In the genomic region with DNA sequence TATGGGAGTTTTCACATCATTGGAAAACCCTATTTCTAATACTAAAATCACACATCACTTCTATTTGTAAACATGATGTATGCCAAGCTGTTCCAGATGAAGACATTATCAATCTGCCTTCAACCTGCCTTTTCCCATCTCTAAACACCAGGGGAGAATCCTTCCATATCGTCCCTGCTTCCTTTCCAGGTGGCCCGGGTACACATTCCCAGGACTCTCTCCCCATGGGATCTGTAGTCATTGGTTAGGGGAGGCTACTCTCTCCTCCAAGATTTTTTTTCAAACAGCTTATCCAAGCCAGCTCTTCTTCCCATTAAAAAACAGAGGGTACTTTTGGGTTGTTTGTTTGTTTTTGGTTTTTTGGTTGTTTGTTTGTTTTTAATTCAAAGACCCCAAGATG, we compare ENCODE assay signal across 10 mouse cellular contexts.
"Had no signal": no experiment of that assay in that cellular context is flagged by ENCODE, and none has a peak within 500 bp of the region (broad histone marks: within the 10 kb centered on the region; RNA-seq: fewer than 3 reads in every experiment).

No protein-coding gene starts in this region.

- H3K27ac ChIP-seq: layer of hippocampus, adult 2 months; limb, embryonic 13.5 days; liver, embryonic 14.5 days; midbrain, embryonic 10.5 days had no signal

- ATAC-seq: lung, postnatal 0 days had no signal

- H3K27me3 ChIP-seq: limb, embryonic 13.5 days had no signal

- DNase-seq: lung, adult 2 months; spleen, adult 18-20 months; thymus, adult 18-20 months; thymus, postnatal 14 days had no signal

- H3K4me3 ChIP-seq: layer of hippocampus, adult 2 months; limb, embryonic 13.5 days; midbrain, embryonic 10.5 days; myocyte had no signal

- H3K4me1 ChIP-seq: limb, embryonic 13.5 days; midbrain, embryonic 10.5 days had no signal
